Mouse (Mus musculus): ENCODE measurements around the gene Dnajc11. TPM values are rescaled to one million over a fixed set of nuclear protein-coding genes. Genes with fewer than 3 reads are reported as not detected.
A peak's percentile ranks its signal among the peaks of the same experiment; 100 is the strongest.

Dnajc11 gene
- polyA plus RNA-seq, 1 experiment from 2014 or later, result 79.5 TPM

DNA sequence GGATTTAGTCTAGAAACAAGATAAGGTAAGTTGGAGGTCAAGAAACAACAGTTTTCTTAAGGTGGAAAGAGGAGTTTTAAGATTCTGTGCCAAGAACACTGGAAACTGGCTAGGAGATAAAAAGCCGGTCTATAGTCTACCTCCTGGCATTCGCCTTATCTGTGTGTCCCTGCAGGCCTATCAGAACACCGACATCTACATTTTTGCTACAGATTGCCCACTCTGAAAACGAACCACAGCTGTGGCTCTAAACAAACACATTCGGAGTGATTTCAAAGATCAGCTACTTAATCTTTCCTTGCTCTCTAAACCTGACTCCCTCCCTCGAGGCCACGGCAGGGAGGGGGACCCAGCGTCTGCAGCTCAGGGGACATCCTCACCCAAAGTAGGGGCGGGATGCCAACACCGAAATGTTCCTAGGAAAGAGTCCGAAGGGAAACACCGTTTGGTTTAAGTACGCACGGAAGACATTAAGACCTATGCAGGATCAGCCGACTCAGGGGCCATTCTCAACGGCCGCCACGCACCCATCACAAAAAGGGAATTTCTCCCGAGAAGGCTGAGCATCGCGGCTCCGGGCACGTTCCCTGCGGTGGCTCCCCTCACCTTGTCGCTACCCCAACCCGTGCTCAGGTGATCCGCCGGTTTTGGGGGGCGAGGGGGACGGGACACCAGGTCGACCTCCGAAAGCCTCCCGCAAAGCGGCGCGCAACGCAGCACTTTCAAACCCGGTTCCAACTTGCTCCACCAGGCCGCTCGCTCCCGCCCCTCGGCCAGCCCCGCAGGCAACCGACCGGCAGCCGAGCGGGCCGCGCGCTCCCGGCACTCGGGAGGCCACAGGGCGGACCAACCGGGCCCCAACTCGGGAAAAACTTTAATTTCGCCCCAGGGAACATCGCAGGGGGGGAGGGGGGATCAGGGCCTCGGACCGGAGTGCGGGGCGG is 61.0 kb downstream of the Dnajc11 start:
- Histone ChIP-seq H3K36me3 (ENCODE audit: insufficient read depth, low read length) (peaks cover 30% of the 10 kb centered on the region), H3K9ac (replicated peaks; ENCODE audit: low read length) (peak overlapping the region; percentile 96), H3K9me3 (ENCODE audit: low read length) (no peaks in the 10 kb centered on the region), H3K27me3 (ENCODE audit: insufficient read depth, low read length) (no peaks in the 10 kb centered on the region), H3K4me2 (replicated peaks; ENCODE audit: low read depth, low read length) (peak overlapping the region; percentile 92), H3K4me3 (ENCODE audit: low read length) (peak overlapping the region; percentile 92), H3K4me1 (ENCODE audit: insufficient read depth, low read length) (peaks cover 27% of the 10 kb centered on the region), H3K27ac (ENCODE audit: low read length) (peak overlapping the region; percentile 87)
- ATAC-seq (ENCODE audit: low FRiP score, low TSS enrichment), result no peak
- 1% methylated on average over 59 of the region's 61 CpGs for WGBS

- H3K4me3 ChIP-seq (ENCODE audit: low read length), result peak overlapping the region; percentile 92
- H3K27ac ChIP-seq (ENCODE audit: low read length), result peak overlapping the region; percentile 87
- H3K9ac ChIP-seq (replicated peaks; ENCODE audit: low read length), result peak overlapping the region; percentile 96
- under 1% methylated on average over 29 of the region's 111 CpGs for WGBS
- peak; percentile 57 for ATAC-seq (ENCODE audit: low FRiP score, low TSS enrichment)
- no peaks in the 10 kb centered on the region for H3K9me3 ChIP-seq (ENCODE audit: low read length)
- H3K4me2 ChIP-seq (replicated peaks; ENCODE audit: low read depth, low read length), result peak overlapping the region; percentile 92
- H3K27me3 ChIP-seq (ENCODE audit: insufficient read depth, low read length), result no peaks in the 10 kb centered on the region
- peaks cover 22% of the 10 kb centered on the region for H3K36me3 ChIP-seq (ENCODE audit: insufficient read depth, low read length)
- H3K4me1 ChIP-seq (ENCODE audit: insufficient read depth, low read length), result peaks cover 29% of the 10 kb centered on the region
These were observed 62.1 kb downstream of the Dnajc11 start for GRCm38 (mm10) chr4:151995371-151996172.

DNA sequence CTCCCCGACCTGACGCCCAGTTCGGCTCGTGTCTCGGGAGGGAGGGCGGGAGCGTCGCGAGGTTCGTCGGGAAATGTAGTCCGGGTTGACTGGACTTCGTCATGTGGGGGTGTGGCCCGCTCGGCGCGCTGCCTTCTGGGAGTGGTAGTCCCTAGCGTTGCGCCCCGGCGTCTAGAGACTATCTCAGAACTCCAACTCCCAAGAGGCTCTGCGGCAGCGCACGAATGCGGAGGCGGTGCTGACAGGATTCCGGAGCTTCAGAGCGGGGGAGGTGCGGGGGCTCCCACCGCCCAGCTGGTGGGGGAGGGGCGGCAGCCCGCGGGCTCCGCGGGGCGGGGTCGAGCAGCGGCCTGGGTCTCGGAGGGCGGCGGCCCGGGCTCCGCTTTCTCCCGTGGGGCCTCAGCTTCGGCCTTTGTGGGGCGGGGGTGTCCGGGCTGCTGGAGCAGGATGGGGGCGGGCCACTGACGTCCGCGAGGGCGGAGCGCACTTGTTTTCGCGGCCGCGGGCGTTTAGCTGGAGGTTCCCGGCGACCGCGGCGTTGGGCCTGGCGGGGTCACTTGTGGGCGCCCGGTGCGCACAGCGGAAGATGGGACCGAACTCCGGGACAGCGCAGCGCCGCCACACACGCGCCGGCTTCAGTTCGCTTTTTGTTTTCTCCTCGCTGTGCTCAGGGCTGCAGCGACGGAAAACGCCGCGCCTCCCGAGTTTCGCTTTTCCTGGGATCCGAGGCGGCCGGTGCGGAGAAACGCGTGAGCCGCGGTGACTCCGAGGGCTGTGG is 62.9 kb downstream of the Dnajc11 start, which contains the start of gene Phf13:
Gene Phf13 (minus strand): TSS at position 86 of the 778 bp plus-strand sequence.
- no peaks in the 10 kb centered on the region for H3K27me3 ChIP-seq (ENCODE audit: insufficient read depth, low read length)
- H3K4me1 ChIP-seq (ENCODE audit: insufficient read depth, low read length), result peaks cover 31% of the 10 kb centered on the region
- peak within 1 kb of the TSS; percentile 96 for H3K9ac ChIP-seq (replicated peaks; ENCODE audit: low read length)
- H3K36me3 ChIP-seq (ENCODE audit: insufficient read depth, low read length), result peaks cover 16% of the 10 kb centered on the region
- H3K27ac ChIP-seq (ENCODE audit: low read length), result peak within 1 kb of the TSS; percentile 92
- no peaks in the 10 kb centered on the region for H3K9me3 ChIP-seq (ENCODE audit: low read length)
- under 1% methylated on average over 73 of the region's 94 CpGs for WGBS
- ATAC-seq (ENCODE audit: low FRiP score, low TSS enrichment), result peak; percentile 96
- H3K4me3 ChIP-seq (ENCODE audit: low read length), result peak within 1 kb of the TSS; percentile 92
- peak within 1 kb of the TSS; percentile 92 for H3K4me2 ChIP-seq (replicated peaks; ENCODE audit: low read depth, low read length)

DNA sequence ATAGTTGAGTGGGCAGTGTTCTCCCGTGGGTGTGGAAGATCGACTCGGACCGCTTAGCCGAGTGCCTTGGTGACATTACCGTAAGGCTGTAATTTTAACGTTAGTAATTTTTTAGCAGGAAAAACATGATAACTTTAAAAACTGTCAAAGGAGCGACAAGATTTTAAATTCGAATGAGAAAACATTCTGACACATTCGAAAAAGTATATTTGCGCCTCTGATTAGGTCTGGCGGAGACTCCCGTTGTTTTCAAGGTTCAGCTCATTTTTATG is 63.4 kb downstream of the Dnajc11 start:
- peak overlapping the region; percentile 92 for H3K27ac ChIP-seq (ENCODE audit: low read length)
- H3K4me3 ChIP-seq (ENCODE audit: low read length), result peak overlapping the region; percentile 92
- peak overlapping the region; percentile 70 for H3K4me2 ChIP-seq (replicated peaks; ENCODE audit: low read depth, low read length)
- H3K4me1 ChIP-seq (ENCODE audit: insufficient read depth, low read length), result peaks cover 31% of the 10 kb centered on the region
- H3K9me3 ChIP-seq (ENCODE audit: low read length), result no peaks in the 10 kb centered on the region
- peak overlapping the region; percentile 84 for H3K9ac ChIP-seq (replicated peaks; ENCODE audit: low read length)
- no peak for ATAC-seq (ENCODE audit: low FRiP score, low TSS enrichment)
- 4% methylated on average over 13 of the region's 13 CpGs for WGBS
- H3K27me3 ChIP-seq (ENCODE audit: insufficient read depth, low read length), result no peaks in the 10 kb centered on the region
- peaks cover 11% of the 10 kb centered on the region for H3K36me3 ChIP-seq (ENCODE audit: insufficient read depth, low read length)

DNA sequence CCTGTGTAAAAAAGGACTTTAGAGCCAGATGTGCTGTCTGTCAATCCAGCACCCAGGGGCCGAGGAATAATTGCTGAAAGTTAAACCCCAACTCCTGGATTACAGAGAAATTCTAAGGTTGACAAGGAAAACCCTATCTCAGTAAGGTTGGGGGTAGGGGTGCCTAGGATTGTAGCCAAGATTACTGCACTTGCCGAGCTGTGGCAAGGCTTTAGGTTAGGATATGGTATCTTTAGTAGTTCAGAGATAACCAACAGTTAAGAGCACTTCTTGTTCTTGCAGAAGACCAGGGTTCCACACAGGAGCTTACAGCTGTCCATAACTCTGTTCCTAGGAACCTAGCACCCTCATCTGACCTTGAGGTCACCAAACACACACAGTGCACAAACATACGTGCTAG is 64.2 kb downstream of the Dnajc11 start:
- Histone ChIP-seq H3K27ac (ENCODE audit: low read length) (no peak overlapping the region), H3K36me3 (ENCODE audit: insufficient read depth, low read length) (peaks cover 2% of the 10 kb centered on the region; the same call in 1 of the 2 replicates), H3K27me3 (ENCODE audit: insufficient read depth, low read length) (no peaks in the 10 kb centered on the region), H3K4me3 (ENCODE audit: low read length) (no peak overlapping the region), H3K9ac (replicated peaks; ENCODE audit: low read length) (peak overlapping the region; percentile 84), H3K9me3 (ENCODE audit: low read length) (no peaks in the 10 kb centered on the region), H3K4me2 (replicated peaks; ENCODE audit: low read depth, low read length) (peak overlapping the region; percentile 70), H3K4me1 (ENCODE audit: insufficient read depth, low read length) (peaks cover 31% of the 10 kb centered on the region)
- WGBS, result 72% methylated on average over 3 of the region's 3 CpGs
- ATAC-seq (ENCODE audit: low FRiP score, low TSS enrichment), result no peak

DNA sequence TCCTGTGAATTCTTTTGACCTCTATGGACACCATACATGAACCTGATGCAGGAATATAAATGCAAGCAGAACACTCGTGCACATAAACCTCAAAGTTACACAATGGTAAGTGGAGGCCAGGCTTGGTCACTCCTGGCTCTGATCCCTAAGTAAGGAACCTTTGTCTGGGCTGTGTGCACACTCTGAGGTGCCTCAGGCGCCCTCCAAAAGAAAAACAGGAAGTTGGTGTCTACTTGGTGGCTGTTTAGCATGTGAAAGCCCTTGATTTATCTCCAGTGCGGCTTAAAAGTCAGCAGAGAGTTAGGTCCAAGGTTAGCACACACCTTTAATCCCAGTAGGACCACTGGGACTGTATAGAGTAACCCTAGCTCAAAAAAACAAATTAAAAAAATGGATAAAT is 66.0 kb downstream of the Dnajc11 start:
- Histone ChIP-seq H3K4me1 (ENCODE audit: insufficient read depth, low read length) (peaks cover 16% of the 10 kb centered on the region), H3K36me3 (ENCODE audit: insufficient read depth, low read length) (no peaks in the 10 kb centered on the region), H3K27me3 (ENCODE audit: insufficient read depth, low read length) (no peaks in the 10 kb centered on the region), H3K27ac (ENCODE audit: low read length) (no peak overlapping the region), H3K9me3 (ENCODE audit: low read length) (no peaks in the 10 kb centered on the region), H3K9ac (replicated peaks; ENCODE audit: low read length) (no peak overlapping the region), H3K4me2 (replicated peaks; ENCODE audit: low read depth, low read length) (no peak overlapping the region), H3K4me3 (ENCODE audit: low read length) (no peak overlapping the region)
- no peak for ATAC-seq (ENCODE audit: low FRiP score, low TSS enrichment)
- WGBS, result 56% methylated on average over 3 of the region's 3 CpGs

- Histone ChIP-seq H3K4me3 (ENCODE audit: low read length) (no peak overlapping the region), H3K4me2 (replicated peaks; ENCODE audit: low read depth, low read length) (no peak overlapping the region), H3K9me3 (ENCODE audit: low read length) (no peaks in the 10 kb centered on the region), H3K9ac (replicated peaks; ENCODE audit: low read length) (no peak overlapping the region), H3K36me3 (ENCODE audit: insufficient read depth, low read length) (no peaks in the 10 kb centered on the region), H3K27ac (ENCODE audit: low read length) (no peak overlapping the region), H3K27me3 (ENCODE audit: insufficient read depth, low read length) (no peaks in the 10 kb centered on the region), H3K4me1 (ENCODE audit: insufficient read depth, low read length) (peaks cover 14% of the 10 kb centered on the region)
- WGBS, result 24% methylated on average over 4 of the region's 4 CpGs
- ATAC-seq (ENCODE audit: low FRiP score, low TSS enrichment), result no peak
These were observed 67.4 kb downstream of the Dnajc11 start for GRCm38 (mm10) chr4:152000906-152001305.

DNA sequence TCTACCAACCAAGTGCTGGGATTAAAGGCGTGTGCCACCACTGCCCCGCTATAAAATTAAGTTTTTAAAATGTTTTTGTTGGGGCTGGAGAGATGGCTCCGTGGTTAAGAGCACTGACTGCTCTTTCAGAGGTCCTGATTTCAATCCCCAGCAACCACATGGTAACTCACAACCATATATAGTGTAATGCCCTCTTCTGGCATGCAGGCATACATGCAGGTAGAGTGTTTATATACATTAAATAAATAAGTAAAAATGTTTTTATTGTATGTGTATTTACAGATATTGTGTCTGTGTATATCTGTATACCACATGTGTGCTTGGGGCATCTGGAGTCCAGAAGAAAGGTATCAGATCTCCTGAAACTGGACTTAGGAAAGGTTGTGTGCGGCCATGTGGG is 67.8 kb downstream of the Dnajc11 start:
- no peak for ATAC-seq (ENCODE audit: low FRiP score, low TSS enrichment)
- Histone ChIP-seq H3K4me3 (ENCODE audit: low read length) (no peak overlapping the region), H3K4me2 (replicated peaks; ENCODE audit: low read depth, low read length) (no peak overlapping the region), H3K27me3 (ENCODE audit: insufficient read depth, low read length) (no peaks in the 10 kb centered on the region), H3K36me3 (ENCODE audit: insufficient read depth, low read length) (no peaks in the 10 kb centered on the region), H3K9ac (replicated peaks; ENCODE audit: low read length) (no peak overlapping the region), H3K4me1 (ENCODE audit: insufficient read depth, low read length) (peaks cover 14% of the 10 kb centered on the region), H3K9me3 (ENCODE audit: low read length) (no peaks in the 10 kb centered on the region), H3K27ac (ENCODE audit: low read length) (no peak overlapping the region)
- 67% methylated on average over 4 of the region's 4 CpGs for WGBS

GRCm38 (mm10) chr4:152002063-152002462 is 68.6 kb downstream of the Dnajc11 start:
- H3K4me2 ChIP-seq (replicated peaks; ENCODE audit: low read depth, low read length), result no peak overlapping the region
- 88% methylated on average over 3 of the region's 3 CpGs for WGBS
- no peak overlapping the region for H3K9ac ChIP-seq (replicated peaks; ENCODE audit: low read length)
- H3K4me3 ChIP-seq (ENCODE audit: low read length), result no peak overlapping the region
- peaks cover 14% of the 10 kb centered on the region for H3K4me1 ChIP-seq (ENCODE audit: insufficient read depth, low read length)
- no peak for ATAC-seq (ENCODE audit: low FRiP score, low TSS enrichment)
- H3K36me3 ChIP-seq (ENCODE audit: insufficient read depth, low read length), result no peaks in the 10 kb centered on the region
- H3K27me3 ChIP-seq (ENCODE audit: insufficient read depth, low read length), result no peaks in the 10 kb centered on the region
- H3K9me3 ChIP-seq (ENCODE audit: low read length), result no peaks in the 10 kb centered on the region
- no peak overlapping the region for H3K27ac ChIP-seq (ENCODE audit: low read length)

Data from kidney, embryonic 16.5 days (tissue).